Mouse (Mus musculus): Measurements from ENCODE around the gene Paxbp1.

GRCm38 (mm10) chr16:91009942-91010529 is 34.3 kb downstream of the Paxbp1 start:
- TF ChIP-seq CTCF (IDR thresholded peaks at IDR 0.05; ENCODE audit: borderline replicate concordance, insufficient read depth, low read depth, low read length) (no peak), POLR2A (IDR thresholded peaks at IDR 0.05; ENCODE audit: borderline replicate concordance, insufficient read depth, low read length) (no peak)

Measured in cerebellum, adult 2 months (tissue).